9 mouse cellular contexts compared by ENCODE assay signal in the genomic region with DNA sequence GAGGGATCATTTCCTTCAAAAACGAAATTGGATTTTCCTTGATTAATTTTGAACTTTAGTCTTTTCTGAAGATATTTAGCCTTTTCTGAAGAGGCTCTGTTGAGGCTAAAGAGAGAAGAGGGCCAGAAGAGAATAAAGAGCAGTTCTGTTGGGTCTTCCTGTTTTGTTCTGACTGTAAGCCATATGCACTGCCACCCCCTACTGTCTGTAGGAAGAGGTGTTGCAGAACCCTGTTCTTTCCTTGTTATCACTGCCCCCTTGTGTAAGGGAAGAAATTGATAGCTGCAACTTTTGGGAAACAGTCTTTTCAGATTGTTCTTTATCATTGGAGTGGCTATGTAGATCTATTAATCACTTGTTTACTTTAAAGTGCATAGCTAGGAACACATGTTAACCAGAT. TPM values are rescaled to one million over a fixed set of nuclear protein-coding genes. Genes with fewer than 3 reads are reported as not detected.
DNase-seq lines count a peak whose midpoint lies in the region; ATAC-seq and TF ChIP-seq lines count a peak whose summit lies in the region.
"Had no signal": no experiment of that assay in that cellular context is flagged by ENCODE, and none has a peak within 500 bp of the region (broad histone marks: within the 10 kb centered on the region; RNA-seq: fewer than 3 reads in every experiment).

No protein-coding gene starts in this region.

- 38% methylated on average over 1 of the region's 1 CpGs for WGBS in forebrain, embryonic 15.5 days
- 34% methylated on average over 1 of the region's 1 CpGs for WGBS in hindbrain, postnatal 0 days
- 11% methylated on average over 1 of the region's 1 CpGs for WGBS in lung, embryonic 16.5 days

- peak overlapping the region; percentile 64 for H3K4me2 ChIP-seq in forebrain, embryonic 15.5 days (replicated peaks)
- H3K4me2 ChIP-seq in hindbrain, postnatal 0 days (ENCODE audit: low read depth, low read length) = peak overlapping the region; percentile 82
- H3K4me2 ChIP-seq in lung, embryonic 16.5 days (ENCODE audit: low read depth, low read length) = no peak overlapping the region; the same call in 1 of the 2 replicates

- peak overlapping the region; percentile 98 for H3K4me3 ChIP-seq in forebrain, embryonic 15.5 days
- peak overlapping the region; percentile 95 for H3K4me3 ChIP-seq in hindbrain, postnatal 0 days (ENCODE audit: low read length)
- H3K4me3 ChIP-seq in lung, embryonic 16.5 days (ENCODE audit: low read length) = no peak overlapping the region

- H3K9ac ChIP-seq in forebrain, embryonic 15.5 days (replicated peaks) = no peak overlapping the region
- 0 out of 2 replicates have a peak overlapping the region, but pooled peaks have one; percentile 92 for H3K9ac ChIP-seq in hindbrain, postnatal 0 days (replicated peaks; ENCODE audit: low read length)
- H3K9ac ChIP-seq in lung, embryonic 16.5 days (ENCODE audit: low read length) = no peak overlapping the region
- H3K9ac ChIP-seq: limb, embryonic 13.5 days had no signal

- H3K27ac ChIP-seq in forebrain, embryonic 15.5 days (replicated peaks) = peak overlapping the region; percentile 50; the same call in 1 of the 2 replicates
- no peak overlapping the region for H3K27ac ChIP-seq in hindbrain, postnatal 0 days
- H3K27ac ChIP-seq in lung, embryonic 16.5 days (ENCODE audit: low read length) = no peak overlapping the region
- H3K27ac ChIP-seq: limb, embryonic 13.5 days had no signal

- no peaks in the 10 kb centered on the region for H3K36me3 ChIP-seq in forebrain, embryonic 15.5 days
- H3K36me3 ChIP-seq in hindbrain, postnatal 0 days (ENCODE audit: insufficient read depth, low read length) = no peaks in the 10 kb centered on the region
- no peaks in the 10 kb centered on the region for H3K36me3 ChIP-seq in lung, embryonic 16.5 days (ENCODE audit: control insufficient read depth, insufficient read depth, low read length)
- H3K36me3 ChIP-seq: limb, embryonic 13.5 days had no signal

- H3K27me3 ChIP-seq in forebrain, embryonic 15.5 days = no peaks in the 10 kb centered on the region
- H3K27me3 ChIP-seq in hindbrain, postnatal 0 days (ENCODE audit: insufficient read depth, low read length) = no peaks in the 10 kb centered on the region
- H3K27me3 ChIP-seq in lung, embryonic 16.5 days (ENCODE audit: control insufficient read depth, insufficient read depth, low read depth, low read length) = no peaks in the 10 kb centered on the region
- H3K27me3 ChIP-seq: limb, embryonic 13.5 days had no signal

- H3K4me1 ChIP-seq in forebrain, embryonic 15.5 days = peaks cover 16% of the 10 kb centered on the region
- H3K4me1 ChIP-seq in hindbrain, postnatal 0 days (ENCODE audit: insufficient read depth, low read length) = peaks cover 5% of the 10 kb centered on the region; the same call in 1 of the 2 replicates
- H3K4me1 ChIP-seq in lung, embryonic 16.5 days (replicated peaks; ENCODE audit: control insufficient read depth, insufficient read depth, low read length) = peaks cover 5% of the 10 kb centered on the region; the same call in 1 of the 2 replicates

- H3K9me3 ChIP-seq in forebrain, embryonic 15.5 days = no peaks in the 10 kb centered on the region
- H3K9me3 ChIP-seq in hindbrain, postnatal 0 days (ENCODE audit: low read length) = no peaks in the 10 kb centered on the region
- H3K9me3 ChIP-seq in lung, embryonic 16.5 days (ENCODE audit: control insufficient read depth, low read length) = no peaks in the 10 kb centered on the region
- H3K9me3 ChIP-seq: limb, embryonic 13.5 days had no signal

- peak; percentile 97 for TF ChIP-seq CTCF in hindbrain, postnatal 0 days (IDR thresholded peaks at IDR 0.05; ENCODE audit: low read depth)

- no peak for ATAC-seq in cerebellum, adult (ENCODE audit: insufficient number of reproducible peaks, low FRiP score, low TSS enrichment)
- no peak for ATAC-seq in forebrain, embryonic 15.5 days (replicated peaks)
- ATAC-seq in hindbrain, postnatal 0 days = no peak
- peak; percentile 50; the same call in 1 of the 2 replicates for ATAC-seq in lung, embryonic 16.5 days (ENCODE audit: low read depth)

- DNase-seq in cerebellum, adult 11 months = peak; percentile 28
- peak; percentile 88 for DNase-seq in 3T3-L1 (ENCODE audit: low read depth, low spot score)
- peak; percentile 17 to 35 for DNase-seq in adrenal gland, postnatal 36 days
- peak; percentile 88 for DNase-seq in hindbrain, postnatal 0 days (ENCODE audit: low spot score)
- DNase-seq in skeletal muscle tissue, adult 2 months (ENCODE audit: low read depth, low spot score) = peak; percentile 56

RNA-seq across cellular contexts. Expression of gene Tanc2, which starts 2.1 kb away (rescaled TPM):
- 10 to 100 TPM; 17.2 to 18.2 TPM for total RNA-seq in adrenal gland, postnatal 36 days (2021)
- 35.9 and 36.8 TPM in 2 replicates for polyA plus RNA-seq in forebrain, embryonic 15.5 days (2015; fragmentation: Nextera tagmentation; extraction: Ambion mirVana)
- 83.4 and 122 TPM in 2 replicates for total RNA-seq in hindbrain, postnatal 0 days (2014; rRNA removed)
- polyA plus RNA-seq in hindbrain, postnatal 0 days (2015; fragmentation: Nextera tagmentation; extraction: Ambion mirVana) = 25.0 and 26.8 TPM in 2 replicates
- polyA plus RNA-seq in lung, embryonic 16.5 days (2015; fragmentation: Nextera tagmentation; extraction: Ambion mirVana) = 12.5 and 14.8 TPM in 2 replicates

Comparison
In these comparisons a context has a peak if more than half of its experiments do, and no peak if none do; other contexts are left out.
1. DNase-seq: peak in every context shown above with its lines; median percentile 88 in 3T3-L1; 88 in hindbrain, postnatal 0 days; 56 in skeletal muscle tissue, adult 2 months; 28 in cerebellum, adult 11 months; 26 in adrenal gland, postnatal 36 days.